In the genomic region with DNA sequence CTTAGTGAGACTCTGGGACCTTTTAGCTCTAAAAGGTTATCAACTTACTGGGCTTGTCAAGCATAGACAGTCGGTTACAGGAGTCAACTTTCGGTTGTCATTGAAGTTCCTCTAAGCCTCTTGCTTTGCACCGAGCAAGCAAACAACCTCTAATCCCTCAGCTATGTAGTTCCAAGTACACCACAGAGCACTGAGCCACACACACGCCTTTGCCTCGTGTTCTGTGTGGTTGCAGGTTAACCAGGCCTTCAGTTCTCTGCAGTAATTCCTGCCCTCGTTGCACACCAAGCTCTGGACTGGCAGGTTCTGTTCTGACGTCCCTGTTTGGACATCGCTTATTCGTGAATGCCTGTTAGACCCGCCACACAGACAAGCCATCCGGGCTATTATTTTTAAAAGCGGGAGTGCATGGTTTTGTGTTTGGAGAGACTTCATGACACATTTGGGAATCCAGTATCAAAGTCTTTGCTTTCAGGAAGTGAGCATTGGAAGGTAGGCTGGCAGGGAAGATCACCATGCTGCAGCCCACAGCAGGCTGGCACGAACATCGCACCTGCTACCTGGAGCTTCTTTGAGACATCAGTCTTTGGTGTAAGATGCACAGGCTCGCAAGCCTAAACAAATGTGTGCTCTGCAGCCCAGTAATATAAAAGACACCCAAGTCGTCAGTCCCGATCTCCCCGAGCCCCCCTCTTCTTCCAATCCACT, we compare ENCODE assay signal across 9 mouse cellular contexts. TPM values are rescaled to one million over a fixed set of nuclear protein-coding genes. Genes with fewer than 3 reads are reported as not detected.
A peak's percentile ranks its signal among the peaks of the same experiment; 100 is the strongest.
DNase-seq lines count a peak whose midpoint lies in the region; ATAC-seq and TF ChIP-seq lines count a peak whose summit lies in the region.
"Had no signal": no experiment of that assay in that cellular context is flagged by ENCODE, and none has a peak within 500 bp of the region (broad histone marks: within the 10 kb centered on the region; RNA-seq: fewer than 3 reads in every experiment).

No protein-coding gene starts in this region.

- peaks cover 21% of the 10 kb centered on the region for H3K4me1 ChIP-seq in heart, embryonic 13.5 days
- peaks cover 3% of the 10 kb centered on the region for H3K4me1 ChIP-seq in bone marrow, adult 2 months (ENCODE audit: control insufficient read depth, insufficient read depth, low read length)

- no peak for DNase-seq in heart, adult 11 months
- DNase-seq in kidney, postnatal 10 days, result peak; percentile 72
- peak; percentile 54 for DNase-seq in skeletal muscle tissue, adult 2 months (ENCODE audit: low read depth, low spot score)
- no peak for DNase-seq in cerebellum, adult 9-11 months
- DNase-seq in urinary bladder, postnatal 4 days (ENCODE audit: low spot score in 2 of 2), result no peak
- DNase-seq: cerebellum, adult 11-12 months had no signal

- H3K27ac ChIP-seq in heart, embryonic 13.5 days (replicated peaks), result peak overlapping the region; percentile 71
- H3K27ac ChIP-seq in bone marrow, adult 2 months (ENCODE audit: control insufficient read depth, insufficient read depth, low read depth, low read length, poor library complexity), result peak overlapping the region; percentile 87

- 0 out of 2 replicates have a peak overlapping the region, but pooled peaks have one; percentile 25 for H3K9ac ChIP-seq in heart, embryonic 13.5 days

- H3K9me3 ChIP-seq in heart, embryonic 13.5 days, result peaks cover under 1% of the 10 kb centered on the region

- H3K4me3 ChIP-seq in heart, embryonic 13.5 days, result no peak overlapping the region
- H3K4me3 ChIP-seq in bone marrow, adult 2 months (replicated peaks; ENCODE audit: control insufficient read depth, low read depth, low read length), result no peak overlapping the region

- no peak for ATAC-seq in heart, embryonic 13.5 days (ENCODE audit: extremely low read depth, insufficient number of reproducible peaks, low FRiP score, low TSS enrichment)
- no peak for ATAC-seq in cerebellum, adult (ENCODE audit: insufficient number of reproducible peaks, low FRiP score, low TSS enrichment)

- no peak for TF ChIP-seq CTCF in bone marrow, adult 2 months (IDR thresholded peaks at IDR 0.05; ENCODE audit: control insufficient read depth, insufficient read depth, low read length)

- TF ChIP-seq POLR2A in bone marrow, adult 2 months (IDR thresholded peaks at IDR 0.05; ENCODE audit: borderline replicate concordance, control insufficient read depth, low read depth, low read length), result no peak

- H3K4me2 ChIP-seq in heart, embryonic 13.5 days, result peak overlapping the region; percentile 7; the same call in 1 of the 2 replicates

- 54% methylated on average over 18 of the region's 18 CpGs for WGBS in heart, embryonic 13.5 days
- 51% methylated on average over 18 of the region's 18 CpGs for WGBS in bone marrow, adult 2 months

- no peaks in the 10 kb centered on the region for H3K27me3 ChIP-seq in heart, embryonic 13.5 days (replicated peaks)

- peaks cover under 1% of the 10 kb centered on the region; the same call in 1 of the 2 replicates for H3K36me3 ChIP-seq in heart, embryonic 13.5 days

RNA-seq across cellular contexts. Expression of gene Gm42791, which starts 16.3 kb away (rescaled TPM):
- polyA plus RNA-seq in heart, embryonic 13.5 days (2015; fragmentation: Nextera tagmentation; extraction: Ambion mirVana), result 1.7 and 2.3 TPM in 2 replicates
- 8.4 TPM in 1 of 2 replicates, not detected in the other for polyA plus RNA-seq in bone marrow, adult 2 months (2011; ENCODE audit: insufficient read depth, insufficient read length, low replicate concordance, missing spikeins)

RNA-seq across cellular contexts. Expression of gene Katnal1, which starts 49.5 kb away (rescaled TPM):
- 10.1 and 13.3 TPM in 2 replicates for polyA plus RNA-seq in heart, embryonic 13.5 days (2015; fragmentation: Nextera tagmentation; extraction: Ambion mirVana)
- 10.1 and 11.1 TPM in 2 replicates for polyA plus RNA-seq in bone marrow, adult 2 months (2011; ENCODE audit: insufficient read depth, insufficient read length, low replicate concordance, missing spikeins)

Comparison
In these comparisons a context has a peak if more than half of its experiments do, and no peak if none do; other contexts are left out.
1. DNase-seq: peak in kidney, postnatal 10 days (single experiment) and skeletal muscle tissue, adult 2 months (single experiment); none in heart, adult 11 months (single experiment), cerebellum, adult 9-11 months (single experiment) and urinary bladder, postnatal 4 days (0 of 2).